Comparison of ENCODE assay signal across 18 mouse cellular contexts in genomic region chr3:116018606-116019005, GRCm38 (mm10).
"Had no signal": no experiment of that assay in that cellular context is flagged by ENCODE, and none has a peak within 500 bp of the region (broad histone marks: within the 10 kb centered on the region; RNA-seq: fewer than 3 reads in every experiment).

No protein-coding gene starts in this region.

- H3K4me2 ChIP-seq: liver, embryonic 11.5 days; liver, embryonic 15.5 days; lung, embryonic 14.5 days; midbrain, embryonic 11.5 days; midbrain, embryonic 15.5 days; neural tube, embryonic 13.5 days; stomach, embryonic 15.5 days had no signal

- H3K9ac ChIP-seq: liver, embryonic 15.5 days; lung, embryonic 14.5 days; midbrain, embryonic 15.5 days; neural tube, embryonic 13.5 days; stomach, embryonic 15.5 days had no signal

- H3K27ac ChIP-seq: limb, embryonic 10.5 days; liver, embryonic 15.5 days; macrophage; midbrain, embryonic 15.5 days; neural tube, embryonic 13.5 days; stomach, embryonic 15.5 days had no signal

- H3K36me3 ChIP-seq: limb, embryonic 10.5 days; liver, embryonic 15.5 days; midbrain, embryonic 15.5 days; neural tube, embryonic 13.5 days; stomach, embryonic 15.5 days had no signal

- DNase-seq: kidney, adult 11 months; kidney, adult 9 months; kidney, postnatal 25 days; layer of hippocampus, adult 9-11 months; lung, embryonic 14.5 days; lung, postnatal 14 days; right cerebral cortex, postnatal 14 days; thymus, adult 2 months; thymus, postnatal 25 days had no signal

- H3K4me1 ChIP-seq: limb, embryonic 10.5 days; liver, embryonic 15.5 days; stomach, embryonic 15.5 days had no signal

- H3K9me3 ChIP-seq: limb, embryonic 10.5 days; liver, embryonic 15.5 days; megakaryocyte, embryonic 14.5 days; midbrain, embryonic 15.5 days; neural tube, embryonic 13.5 days; stomach, embryonic 15.5 days had no signal

- H3K27me3 ChIP-seq: liver, embryonic 15.5 days; megakaryocyte, embryonic 14.5 days; midbrain, embryonic 15.5 days; neural tube, embryonic 13.5 days; stomach, embryonic 15.5 days had no signal

- H3K4me3 ChIP-seq: limb, embryonic 10.5 days; liver, embryonic 15.5 days; megakaryocyte, embryonic 14.5 days; midbrain, embryonic 15.5 days; neural tube, embryonic 13.5 days; stomach, embryonic 15.5 days had no signal

- ATAC-seq: midbrain, embryonic 15.5 days had no signal
